Mouse (Mus musculus) testis, adult 2 months (tissue): ENCODE results near the gene Fam3c. TPM values are rescaled to one million over a fixed set of nuclear protein-coding genes. Genes with fewer than 3 reads are reported as not detected.

ENCODE experiments used
- H3K27ac ChIP-seq: fragments of 200-500 bp; 2 replicates; pipeline ENCODE4 v1.5.1; 2012; ENCODE audit warnings: low read depth, low read length; ENCODE audit not compliant: control insufficient read depth, insufficient read depth
- H3K27me3 ChIP-seq: fragments of 200-500 bp; 2 replicates; pipeline ENCODE4 v1.6.1; 2012; ENCODE audit warnings: mild to moderate bottlenecking, low read length, moderate library complexity; ENCODE audit not compliant: control insufficient read depth, insufficient read depth
- H3K36me3 ChIP-seq: fragments of 200-500 bp; 2 replicates; pipeline ENCODE4 v1.6.1; 2012; ENCODE audit warnings: mild to moderate bottlenecking, low read length; ENCODE audit not compliant: control insufficient read depth, insufficient read depth
- H3K4me1 ChIP-seq: fragments of 200-500 bp; 2 replicates; pipeline ENCODE4 v1.6.1; 2012; ENCODE audit warnings: low read length; ENCODE audit not compliant: control insufficient read depth, insufficient read depth
- H3K4me3 ChIP-seq: fragments of 200-500 bp; 2 replicates; pipeline ENCODE4 v1.5.1; 2012; ENCODE audit warnings: low read depth, mild to moderate bottlenecking, low read length, moderate library complexity, mixed read lengths; ENCODE audit not compliant: control insufficient read depth
- CTCF ChIP-seq: fragments of 200-500 bp; IDR thresholded peaks from 2 replicates; pipeline ENCODE4 v1.5.1; 2012; ENCODE audit warnings: low read depth, mild to moderate bottlenecking, inconsistent platforms, low read length, moderate library complexity; ENCODE audit not compliant: control insufficient read depth, insufficient read depth, insufficient replicate concordance
- POLR2A ChIP-seq: fragments of 200-500 bp; IDR thresholded peaks from 2 replicates; pipeline ENCODE4 v1.6.1; 2012; ENCODE audit warnings: low read depth, mild to moderate bottlenecking, inconsistent platforms, low read length, moderate library complexity; ENCODE audit not compliant: control insufficient read depth
- polyA plus RNA-seq: library from polyadenylated mRNA; depleted of rRNA; stranded (reverse); fragments of >200 nt; gene quantifications from 2 replicates; pipeline ENCODE4 v1.2.3, GENCODE M21; 2012

The Fam3c gene
- polyA plus RNA-seq, 1 experiment: 3.1 TPM

GRCm38 (mm10) chr6:22289461-22290021 lies 66.5 kb downstream of the Fam3c start:
- Histone ChIP-seq H3K27me3 (no peaks in the 10 kb centered on the region), H3K27ac (no peak overlapping the region), H3K4me1 (peaks cover 13% of the 10 kb centered on the region), H3K36me3 (no peaks in the 10 kb centered on the region), H3K4me3 (no peak overlapping the region)
- TF ChIP-seq CTCF (no peak), POLR2A (no peak)

- Histone ChIP-seq H3K4me3 (no peak overlapping the region), H3K27me3 (no peaks in the 10 kb centered on the region), H3K4me1 (peaks cover 13% of the 10 kb centered on the region), H3K36me3 (no peaks in the 10 kb centered on the region), H3K27ac (no peak overlapping the region)
- TF ChIP-seq CTCF (no peak), POLR2A (no peak)
Measured at GRCm38 (mm10) chr6:22288737-22289460, 67.1 kb downstream of the Fam3c start.

DNA sequence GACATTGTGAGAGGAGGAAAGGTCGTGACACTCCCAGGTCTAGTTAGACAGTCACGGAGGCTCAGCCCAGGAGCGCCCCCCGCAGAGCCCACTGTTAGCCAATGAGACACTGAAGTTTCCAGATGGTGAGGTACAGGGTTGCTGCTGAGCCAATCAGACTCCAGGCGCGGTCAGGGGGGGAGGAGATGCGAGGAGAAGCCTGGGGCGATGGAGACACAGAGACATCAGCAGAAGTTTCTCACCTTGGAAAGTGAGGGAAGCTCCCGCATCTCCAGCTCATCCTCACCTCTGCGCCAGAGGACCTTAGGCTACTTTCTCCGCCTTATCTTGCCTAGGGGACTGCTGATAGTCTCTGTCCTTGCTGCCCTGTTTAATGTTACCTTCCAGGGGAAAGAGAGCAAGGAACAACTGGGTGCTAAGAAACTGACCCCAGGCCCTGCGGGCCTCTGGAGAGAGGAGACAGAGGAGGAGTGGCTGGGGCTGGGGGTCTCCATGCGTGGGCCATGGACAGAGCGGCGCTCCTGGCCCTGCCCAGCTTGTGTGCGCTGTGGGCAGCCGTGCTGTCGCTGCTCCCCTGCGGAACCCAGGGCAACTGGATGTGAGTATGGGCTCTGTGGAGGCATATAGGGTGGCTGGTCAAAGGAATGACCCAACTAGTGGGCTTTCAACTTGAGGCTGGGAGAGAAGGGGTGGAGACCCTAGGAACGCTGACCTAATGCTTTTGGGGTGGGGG lies 67.9 kb downstream of the Fam3c start, which contains the start of gene Wnt16:
Wnt16 (plus strand) TSS at position 224 of the 733 bp plus-strand sequence.
- Histone ChIP-seq H3K4me1 (peaks cover 13% of the 10 kb centered on the region), H3K27ac (no peak within 1 kb of the TSS), H3K4me3 (no peak within 1 kb of the TSS), H3K27me3 (no peaks in the 10 kb centered on the region), H3K36me3 (no peaks in the 10 kb centered on the region)
- no peak for TF ChIP-seq POLR2A
- no peak for TF ChIP-seq CTCF

DNA sequence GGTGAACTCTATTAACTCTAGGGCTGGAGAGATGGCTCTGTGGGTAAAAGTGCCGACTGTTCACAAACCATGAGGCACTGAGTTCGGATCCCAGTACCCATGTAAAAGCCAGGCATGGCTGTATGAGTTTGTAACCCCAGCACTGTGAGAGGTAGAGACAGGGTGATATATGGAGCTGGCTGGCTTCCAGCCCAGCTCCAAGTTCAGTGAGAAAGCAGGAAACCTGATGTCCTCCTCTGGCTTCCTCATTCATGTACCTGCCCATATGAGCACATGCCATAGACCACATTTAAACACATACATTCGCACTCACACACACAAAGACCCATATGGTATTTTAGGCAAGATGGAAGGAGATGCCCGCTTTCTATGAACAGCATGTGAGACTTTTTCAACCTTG lies 73.6 kb downstream of the Fam3c start:
- TF ChIP-seq CTCF: no peak
- TF ChIP-seq POLR2A: no peak
- no peaks in the 10 kb centered on the region for H3K36me3 ChIP-seq

GRCm38 (mm10) chr6:22280217-22280861 lies 75.7 kb downstream of the Fam3c start:
- H3K27ac ChIP-seq: no peak overlapping the region
- H3K4me3 ChIP-seq: no peak overlapping the region
- no peaks in the 10 kb centered on the region for H3K4me1 ChIP-seq
- no peak for TF ChIP-seq CTCF
- no peak for TF ChIP-seq POLR2A
- H3K36me3 ChIP-seq: no peaks in the 10 kb centered on the region
- no peaks in the 10 kb centered on the region for H3K27me3 ChIP-seq

More for the DNA sequence above, 73.6 kb downstream of the Fam3c start:
- no peak overlapping the region for H3K4me3 ChIP-seq
- H3K27me3 ChIP-seq: no peaks in the 10 kb centered on the region
- no peak overlapping the region for H3K27ac ChIP-seq
- no peaks in the 10 kb centered on the region for H3K4me1 ChIP-seq

DNA sequence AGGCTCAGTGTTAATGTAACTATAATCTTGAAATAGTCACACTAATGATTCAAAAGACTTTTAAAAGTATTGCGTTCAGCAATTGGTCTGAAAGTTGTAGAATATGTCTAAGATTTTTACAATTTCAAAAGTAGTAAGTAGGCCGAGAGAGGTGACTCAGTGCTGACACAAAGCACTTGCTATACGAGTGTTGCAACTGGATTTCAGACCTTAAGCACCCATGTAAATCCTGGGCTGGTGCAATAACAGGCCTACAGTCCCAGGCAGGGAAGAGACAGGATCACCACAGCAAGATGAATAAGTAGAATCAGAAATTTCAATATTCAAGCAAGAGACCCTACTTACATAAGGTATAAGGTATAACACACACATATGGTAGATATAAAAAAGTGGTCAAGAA lies 78.1 kb downstream of the Fam3c start:
- no peak overlapping the region for H3K27ac ChIP-seq
- H3K36me3 ChIP-seq: no peaks in the 10 kb centered on the region
- no peak overlapping the region for H3K4me3 ChIP-seq
- H3K4me1 ChIP-seq: no peaks in the 10 kb centered on the region
- no peaks in the 10 kb centered on the region for H3K27me3 ChIP-seq
- TF ChIP-seq CTCF: no peak
- no peak for TF ChIP-seq POLR2A
